Mouse (Mus musculus): ENCODE measurements around the gene Hhipl1. TPM values are rescaled to one million over a fixed set of nuclear protein-coding genes. Genes with fewer than 3 reads are reported as not detected.

Gene Hhipl1
- total and polyA plus RNA-seq, 3 experiments, result not detected

- H3K36me3 ChIP-seq (ENCODE audit: control insufficient read depth in 1 of 2, insufficient read depth in 2 of 2, low read length in 2 of 2), result no peaks in the 10 kb centered on the region
- no peaks in the 10 kb centered on the region for H3K4me1 ChIP-seq (ENCODE audit: control insufficient read depth in 1 of 2, insufficient read depth in 2 of 2, low read length in 2 of 2)
- H3K9ac ChIP-seq (ENCODE audit: control insufficient read depth, low read depth, low read length, poor library complexity, severe bottlenecking), result no peak overlapping the region
- no peak overlapping the region for H3K27ac ChIP-seq (ENCODE audit: control insufficient read depth, low read depth, low read length)
- no peak for DNase-seq (ENCODE audit: low read depth, low spot score)
- no peaks in the 10 kb centered on the region for H3K79me2 ChIP-seq (ENCODE audit: control insufficient read depth, insufficient read depth, low read length, poor library complexity)
- no peaks in the 10 kb centered on the region for H3K27me3 ChIP-seq (ENCODE audit: control insufficient read depth in 1 of 2, insufficient read depth in 2 of 2, low read length in 2 of 2)
- TF ChIP-seq CTCF (IDR thresholded peaks at IDR 0.05 in 2 of 3, conservative IDR thresholded peaks at IDR 0.05 in 1 of 3; ENCODE audit: control insufficient read depth in 1 of 3, insufficient read depth in 1 of 3, low read depth in 2 of 3, low read length in 3 of 3, poor library complexity in 1 of 3, severe bottlenecking in 1 of 3) (0 out of 6 replicates have a peak, but pooled peaks of 1 of the 3 experiments have one; percentile 9), TAL1 (IDR thresholded peaks at IDR 0.05; ENCODE audit: low read length) (no peak), TBP (IDR thresholded peaks at IDR 0.05; ENCODE audit: low read depth, low read length) (no peak)
- no peaks in the 10 kb centered on the region for H3K9me3 ChIP-seq (replicated peaks; ENCODE audit: insufficient read depth, low read length)
- H3K4me3 ChIP-seq (ENCODE audit: control insufficient read depth in 1 of 2, insufficient read depth in 1 of 2, low read depth in 2 of 2, low read length in 2 of 2), result no peak overlapping the region
Observed at GRCm38 (mm10) chr12:108338572-108339190, 32.6 kb downstream of the Hhipl1 start.

DNA sequence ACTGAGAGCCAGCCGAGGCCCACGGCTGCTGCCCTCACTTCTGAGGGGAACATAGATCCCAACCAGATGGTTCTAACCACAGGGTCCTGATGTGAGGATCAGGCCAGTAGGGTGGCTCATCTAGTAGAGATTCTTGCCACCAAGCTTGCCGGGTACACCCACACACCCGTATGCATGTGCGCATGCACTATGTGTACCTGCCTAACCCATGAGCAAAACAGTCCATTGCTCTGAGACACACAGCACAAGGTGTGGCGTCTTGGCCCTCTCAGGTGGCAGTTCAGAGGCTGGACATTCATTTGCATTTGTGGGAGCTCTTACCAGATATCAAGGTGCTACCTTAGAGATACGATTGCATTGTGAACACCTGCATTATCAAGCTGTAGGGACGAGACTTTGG, 42.1 kb downstream of the Hhipl1 start:
- Histone ChIP-seq H3K9me3 (replicated peaks; ENCODE audit: insufficient read depth, low read length) (no peaks in the 10 kb centered on the region), H3K79me2 (ENCODE audit: control insufficient read depth, insufficient read depth, low read length, poor library complexity) (no peaks in the 10 kb centered on the region), H3K27ac (ENCODE audit: control insufficient read depth, low read depth, low read length) (no peak overlapping the region), H3K4me1 (ENCODE audit: control insufficient read depth in 1 of 2, insufficient read depth in 2 of 2, low read length in 2 of 2) (no peaks in the 10 kb centered on the region), H3K36me3 (ENCODE audit: control insufficient read depth in 1 of 2, insufficient read depth in 2 of 2, low read length in 2 of 2) (no peaks in the 10 kb centered on the region), H3K27me3 (ENCODE audit: control insufficient read depth in 1 of 2, insufficient read depth in 2 of 2, low read length in 2 of 2) (no peaks in the 10 kb centered on the region), H3K4me3 (ENCODE audit: control insufficient read depth in 1 of 2, insufficient read depth in 1 of 2, low read depth in 2 of 2, low read length in 2 of 2) (no peak overlapping the region), H3K9ac (ENCODE audit: control insufficient read depth, low read depth, low read length, poor library complexity, severe bottlenecking) (no peak overlapping the region)
- DNase-seq (ENCODE audit: low read depth, low spot score), result no peak
- no peak for TF ChIP-seq SIN3A (IDR thresholded peaks at IDR 0.05; ENCODE audit: low read length)
- no peak for TF ChIP-seq RAD21 (IDR thresholded peaks at IDR 0.05; ENCODE audit: low read depth, low read length)
- TF ChIP-seq MYC (IDR thresholded peaks at IDR 0.05; ENCODE audit: low read depth, low read length), result no peak
- no peak for TF ChIP-seq NELFE (IDR thresholded peaks at IDR 0.05; ENCODE audit: low read depth, low read length)
- no peak for TF ChIP-seq NRF1 (IDR thresholded peaks at IDR 0.05; ENCODE audit: insufficient read depth, low read depth, low read length, poor library complexity, severe bottlenecking)
- no peak for TF ChIP-seq USF2 (IDR thresholded peaks at IDR 0.05; ENCODE audit: borderline replicate concordance in 1 of 2, insufficient read depth in 1 of 2, low read depth in 1 of 2, low read length in 2 of 2)
- TF ChIP-seq MAX (IDR thresholded peaks at IDR 0.05; ENCODE audit: low read length), result no peak
- TF ChIP-seq POLR2A (IDR thresholded peaks at IDR 0.05; ENCODE audit: control insufficient read depth in 1 of 2, insufficient read depth in 1 of 2, low read depth in 1 of 2, low read length in 2 of 2, poor library complexity in 1 of 2), result no peak
- TF ChIP-seq MYB (IDR thresholded peaks at IDR 0.05; ENCODE audit: low read depth, low read length), result no peak
- no peak for TF ChIP-seq GATA1 (IDR thresholded peaks at IDR 0.05; ENCODE audit: low read depth, low read length)
- no peak for TF ChIP-seq POLR2AphosphoS5 (IDR thresholded peaks at IDR 0.05; ENCODE audit: borderline replicate concordance, low read depth, low read length)
- no peak for TF ChIP-seq ZKSCAN1 (IDR thresholded peaks at IDR 0.05; ENCODE audit: low read depth, low read length)
- TF ChIP-seq ZMIZ1 (IDR thresholded peaks at IDR 0.05; ENCODE audit: low read depth, low read length), result no peak
- TF ChIP-seq E2F4 (IDR thresholded peaks at IDR 0.05; ENCODE audit: borderline replicate concordance, low read depth, low read length), result no peak
- no peak for TF ChIP-seq TBP (IDR thresholded peaks at IDR 0.05; ENCODE audit: low read depth, low read length)
- TF ChIP-seq HCFC1 (IDR thresholded peaks at IDR 0.05; ENCODE audit: low read depth, low read length), result no peak
- no peak for TF ChIP-seq MXI1 (IDR thresholded peaks at IDR 0.05; ENCODE audit: low read depth, low read length)
- no peak for TF ChIP-seq TAL1 (IDR thresholded peaks at IDR 0.05; ENCODE audit: low read length)
- no peak for TF ChIP-seq MEF2A (IDR thresholded peaks at IDR 0.05; ENCODE audit: extremely low read depth, insufficient replicate concordance, low read depth, low read length, poor library complexity, severe bottlenecking)
- TF ChIP-seq ELF1 (IDR thresholded peaks at IDR 0.05; ENCODE audit: low read depth, low read length), result no peak

All from MEL (cell line).